Mouse (Mus musculus) kidney, adult 18-20 months (tissue): ENCODE measurements around the gene Radil.
A peak's percentile ranks its signal among the peaks of the same experiment; 100 is the strongest.

ENCODE experiments used
- DNase-seq: peaks from one replicate; pipeline ENCODE4 v3.0.0; 2021

Radil gene

DNA sequence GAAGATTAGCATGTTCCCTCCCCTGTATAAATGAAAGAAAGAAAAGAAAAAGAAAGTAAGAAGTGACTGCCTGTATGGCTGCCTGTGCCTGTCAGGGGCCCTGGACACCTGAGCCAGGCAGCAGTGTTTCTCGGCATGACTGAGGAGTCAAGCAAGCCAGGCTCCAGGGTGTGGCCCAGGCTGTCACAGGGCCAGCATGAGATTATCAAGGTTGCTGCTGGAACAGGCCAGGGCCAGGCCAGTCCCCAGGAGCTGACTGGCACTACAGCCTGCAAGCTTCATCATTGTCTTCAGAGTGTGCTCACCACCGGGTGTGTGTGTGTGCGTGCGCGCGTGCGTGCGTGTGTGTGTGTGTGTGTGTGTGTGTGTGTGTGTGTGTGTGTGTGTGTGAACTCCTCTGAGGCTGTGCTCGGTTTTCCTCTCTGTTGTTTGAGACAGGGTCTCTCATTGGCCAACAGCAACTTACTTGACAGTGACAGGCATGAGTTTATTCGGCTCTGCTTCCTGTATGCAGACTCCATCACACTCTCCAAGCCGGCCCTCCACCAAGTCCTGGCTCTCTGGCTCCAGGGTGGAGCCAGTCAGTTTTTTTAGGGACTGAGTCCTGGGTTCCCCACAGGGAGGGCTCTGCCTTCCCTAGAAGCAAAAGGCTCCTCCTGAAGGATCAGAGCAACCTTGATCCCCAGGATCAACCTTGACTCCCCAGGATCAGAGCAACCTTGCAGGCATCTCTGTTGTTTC, 105.9 kb downstream of the Radil start:
- DNase-seq = no peak

DNA sequence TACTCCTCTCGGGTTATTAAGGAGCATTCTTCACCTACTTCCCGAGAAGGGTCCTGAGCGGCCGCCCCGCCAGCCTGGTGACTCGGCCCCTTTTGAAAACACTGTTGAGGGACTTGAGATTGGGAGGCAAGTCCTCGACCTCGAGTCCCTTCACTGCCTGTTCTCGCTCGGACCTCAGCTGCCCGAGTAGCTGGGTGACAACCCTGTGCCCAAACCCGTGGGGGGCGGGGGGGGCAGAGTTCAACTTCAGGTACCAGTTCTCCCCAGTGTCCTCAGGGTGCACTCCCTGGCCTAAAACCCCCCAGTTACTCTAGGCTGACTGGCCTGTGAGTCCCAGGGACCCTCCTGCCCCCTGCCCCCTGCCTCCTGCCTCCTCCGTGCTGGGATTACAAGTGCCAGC, 106.9 kb downstream of the Radil start:
- no peak for DNase-seq

DNA sequence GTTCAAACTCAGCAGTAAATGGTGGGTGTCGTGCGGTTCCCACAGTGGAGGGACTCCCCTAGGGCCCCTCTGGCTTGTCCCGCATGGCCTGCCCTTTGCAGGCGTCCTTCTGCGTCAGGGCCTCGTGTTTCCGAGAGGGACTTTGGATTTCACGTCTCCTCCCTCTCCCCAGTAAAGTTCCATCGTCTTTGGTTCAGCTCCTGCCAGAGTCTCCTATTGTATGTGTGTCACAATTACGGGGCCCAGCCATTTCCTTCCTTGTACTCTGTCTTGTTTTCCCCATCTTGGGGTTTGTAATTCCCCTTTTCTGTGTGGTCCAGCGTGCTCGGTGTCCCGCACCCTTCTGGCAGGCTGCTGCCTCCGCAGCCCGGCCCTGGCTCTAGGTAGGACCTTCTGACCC, 107.4 kb downstream of the Radil start:
- DNase-seq = no peak

DNA sequence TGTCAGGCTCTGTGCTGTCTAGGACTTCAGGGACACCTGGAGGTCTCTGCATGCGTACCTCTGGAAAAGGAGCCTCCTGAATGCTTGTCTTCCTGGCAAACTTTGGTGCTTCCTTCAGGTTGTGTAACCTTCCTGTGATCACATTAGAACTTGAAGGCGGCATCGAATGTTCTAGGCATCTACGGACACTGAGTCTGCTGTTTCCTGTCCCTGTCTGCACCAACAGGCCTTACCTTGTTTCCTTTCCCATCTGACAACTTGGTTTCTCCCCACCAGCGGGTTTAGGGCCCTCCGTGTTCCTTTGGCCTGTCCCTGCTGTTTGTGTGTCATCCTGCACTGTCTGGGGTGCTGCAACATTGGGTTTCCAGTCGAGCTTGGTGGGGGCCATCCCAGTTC, 108.9 kb downstream of the Radil start:
- no peak for DNase-seq

DNA sequence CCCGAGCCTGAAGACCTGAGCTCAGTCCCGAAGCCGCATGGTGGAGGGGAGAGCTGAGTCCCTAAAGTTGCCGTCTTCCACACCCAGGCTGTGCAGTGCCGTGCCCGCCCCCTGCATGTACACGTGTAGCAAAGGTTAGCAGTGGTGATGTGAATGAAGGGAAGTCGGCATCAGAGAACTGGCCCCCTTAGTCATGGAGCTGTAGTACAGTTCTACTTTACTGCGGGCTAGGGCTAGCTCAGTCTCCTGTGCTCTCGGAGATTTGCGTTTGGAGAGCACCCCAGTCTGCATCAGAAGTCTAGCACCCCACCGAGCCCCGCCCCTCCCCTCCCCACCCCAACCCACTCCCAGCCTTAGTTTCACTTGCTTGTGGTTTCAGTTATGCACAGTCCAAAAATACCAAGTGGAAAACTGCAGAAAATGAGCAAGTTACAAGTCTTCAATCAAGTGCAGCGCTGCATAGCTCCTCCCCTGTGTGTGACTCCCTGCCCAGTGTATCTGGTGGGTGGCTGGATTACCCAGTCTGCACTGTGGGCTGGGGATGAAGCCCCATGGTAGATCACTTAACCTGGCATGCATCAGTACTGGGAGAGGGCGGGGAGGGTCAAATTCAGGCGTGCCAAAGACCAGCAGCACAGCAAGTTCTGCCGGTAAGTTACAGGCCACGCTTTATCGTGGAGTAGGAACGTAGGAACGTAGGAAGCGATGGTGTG, 109.4 kb downstream of the Radil start:
- DNase-seq = peak; percentile 29

DNA sequence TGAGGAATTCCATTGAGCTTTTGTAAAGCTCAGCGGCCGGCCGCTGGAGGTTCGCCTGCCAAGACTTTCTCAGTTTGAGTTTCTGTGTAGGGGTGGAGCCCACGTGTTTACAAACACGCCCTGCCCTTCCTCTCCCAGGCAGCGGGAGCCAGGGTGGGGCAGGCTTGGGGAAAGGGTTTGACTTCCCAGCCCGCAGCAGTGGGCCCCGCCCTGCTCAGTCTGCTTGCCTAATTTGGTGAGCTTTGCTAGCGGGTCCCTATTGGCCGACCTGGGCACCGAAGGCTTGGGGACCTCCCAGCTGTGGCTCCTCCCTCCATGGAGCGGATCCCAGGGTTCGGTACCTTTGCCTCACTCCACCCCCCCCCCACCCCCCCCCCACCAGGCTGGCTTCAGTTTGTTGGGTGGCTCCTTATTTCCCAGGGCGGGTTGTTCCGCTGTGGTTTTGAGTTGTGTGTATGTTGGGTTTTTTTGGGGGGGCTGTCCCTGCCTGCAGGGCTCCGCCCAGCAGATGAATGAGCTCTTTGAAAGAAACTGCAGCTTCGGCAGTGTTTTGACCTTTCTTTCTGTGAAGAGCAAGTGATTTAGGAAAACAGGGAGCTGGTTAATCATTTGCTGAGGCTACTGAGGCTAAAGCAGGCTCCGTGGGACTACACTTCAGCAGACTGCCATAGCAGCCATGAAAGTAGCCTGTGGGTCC, 110.3 kb downstream of the Radil start:
- peak; percentile 95 for DNase-seq

DNA sequence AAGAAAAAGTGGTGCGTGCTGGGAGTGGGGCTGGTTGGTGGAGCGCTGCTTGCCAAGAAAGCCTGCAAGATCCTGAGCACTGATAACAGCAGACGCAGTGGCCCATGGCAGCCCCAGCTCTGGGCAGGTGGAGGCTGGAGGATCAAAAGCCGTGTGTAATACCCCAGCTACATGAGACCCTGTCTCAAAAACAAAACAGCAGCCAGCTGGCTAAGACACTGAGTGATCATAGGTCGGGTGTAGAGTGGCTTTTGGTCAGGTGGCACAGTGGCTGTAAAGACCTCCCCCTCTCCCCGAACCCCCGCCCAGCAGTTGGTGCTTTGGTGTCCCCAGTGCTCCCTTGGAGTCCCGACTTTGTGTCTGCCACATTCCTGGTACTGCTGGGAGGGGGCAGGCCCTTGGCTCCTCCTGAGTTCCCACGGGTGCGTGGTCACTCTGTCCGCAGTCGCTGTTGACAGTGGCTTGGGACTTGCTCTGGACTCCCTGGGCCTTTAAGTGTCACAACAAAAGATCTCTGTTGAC, 110.9 kb downstream of the Radil start:
- no peak for DNase-seq

DNA sequence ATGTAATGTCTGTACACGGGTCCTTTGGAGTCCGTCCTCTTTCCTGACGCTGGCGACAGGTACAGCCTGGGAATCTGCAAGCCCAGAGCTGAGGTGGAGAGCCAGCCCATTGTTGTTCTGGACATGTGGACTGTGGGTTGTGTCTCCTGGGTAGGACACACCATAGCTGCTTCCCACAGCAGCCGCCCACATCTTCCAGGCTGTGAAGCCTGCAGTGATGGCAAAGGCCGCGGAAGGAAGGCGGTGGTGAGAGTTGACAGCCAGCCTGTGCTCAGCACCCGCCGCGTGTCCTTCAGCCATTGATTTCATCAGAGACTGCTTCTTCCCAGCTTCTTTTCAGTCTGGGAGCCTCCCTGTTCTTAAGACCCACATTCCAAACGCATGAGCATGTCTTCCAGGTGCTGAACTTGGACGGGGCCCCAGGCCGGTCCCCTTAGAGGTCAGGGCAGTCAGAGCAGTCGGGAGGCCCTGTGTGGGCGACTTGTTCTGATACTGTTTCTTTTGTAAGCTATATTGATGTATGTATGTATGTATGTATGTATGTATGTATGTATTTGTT, 112.4 kb downstream of the Radil start:
- no peak for DNase-seq

DNA sequence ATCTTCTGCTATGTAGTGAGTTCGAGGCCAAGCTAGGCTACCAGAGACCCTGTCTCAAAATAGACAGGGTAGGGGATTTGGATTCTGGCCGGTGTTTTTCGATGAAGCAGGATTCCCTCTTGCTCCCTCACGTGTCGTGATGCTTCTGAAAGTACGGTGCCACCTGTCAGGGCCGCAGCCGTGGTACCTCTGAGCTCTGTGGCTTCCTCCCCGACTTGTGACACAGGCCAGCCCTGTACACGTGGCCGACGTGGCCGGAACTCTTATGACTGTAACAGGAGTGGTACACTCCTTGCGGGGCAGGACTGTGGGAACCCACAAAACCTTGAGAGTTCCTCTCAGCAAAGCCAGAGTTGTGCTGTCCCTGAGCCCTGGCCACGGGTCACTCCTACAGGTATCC, 115.2 kb downstream of the Radil start:
- DNase-seq = no peak
